In the genomic region with DNA sequence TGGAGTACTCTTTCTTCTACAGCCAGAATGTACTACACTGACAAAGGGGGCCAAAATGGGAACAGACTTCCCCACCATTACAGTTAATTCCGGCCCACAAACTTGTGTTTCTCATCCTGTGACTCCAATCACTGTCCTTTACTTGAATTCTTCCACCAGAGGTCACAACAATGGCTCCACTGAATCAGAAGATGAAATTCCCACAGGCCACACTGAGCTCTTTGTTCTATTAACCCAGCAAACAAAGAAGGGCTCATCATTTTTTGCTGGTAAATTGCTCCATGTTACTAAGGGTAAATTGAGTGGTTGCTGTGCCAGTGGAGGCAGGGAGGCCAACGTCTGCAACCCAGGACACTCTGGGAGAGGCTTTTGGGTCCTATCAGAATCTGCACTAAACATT, we compare ENCODE assay signal across 14 mouse cellular contexts. TPM values are rescaled to one million over a fixed set of nuclear protein-coding genes. Genes with fewer than 3 reads are reported as not detected.
A peak's percentile ranks its signal among the peaks of the same experiment; 100 is the strongest.
DNase-seq lines count a peak whose midpoint lies in the region; ATAC-seq lines count a peak whose summit lies in the region.
"Had no signal": no experiment of that assay in that cellular context is flagged by ENCODE, and none has a peak within 500 bp of the region (broad histone marks: within the 10 kb centered on the region; RNA-seq: fewer than 3 reads in every experiment).

No protein-coding gene starts in this region.

- no peak overlapping the region for H3K27ac ChIP-seq in forebrain, embryonic 12.5 days
- H3K27ac ChIP-seq in forebrain, embryonic 15.5 days (replicated peaks) = no peak overlapping the region
- H3K27ac ChIP-seq: heart, embryonic 15.5 days; hindbrain, embryonic 15.5 days had no signal

- peaks cover 5% of the 10 kb centered on the region; the same call in 1 of the 2 replicates for H3K4me1 ChIP-seq in forebrain, embryonic 12.5 days
- H3K4me1 ChIP-seq in forebrain, embryonic 15.5 days = no peaks in the 10 kb centered on the region
- H3K4me1 ChIP-seq: heart, embryonic 15.5 days; hindbrain, embryonic 15.5 days had no signal

- H3K4me3 ChIP-seq in forebrain, embryonic 12.5 days (replicated peaks) = no peak overlapping the region
- H3K4me3 ChIP-seq in forebrain, embryonic 15.5 days = no peak overlapping the region
- H3K4me3 ChIP-seq: heart, embryonic 15.5 days; hindbrain, embryonic 15.5 days had no signal

- H3K9me3 ChIP-seq in forebrain, embryonic 12.5 days = no peaks in the 10 kb centered on the region
- no peaks in the 10 kb centered on the region for H3K9me3 ChIP-seq in forebrain, embryonic 15.5 days
- H3K9me3 ChIP-seq: heart, embryonic 15.5 days; hindbrain, embryonic 15.5 days had no signal

- no peak overlapping the region for H3K9ac ChIP-seq in forebrain, embryonic 12.5 days
- no peak overlapping the region for H3K9ac ChIP-seq in forebrain, embryonic 15.5 days (replicated peaks)
- H3K9ac ChIP-seq: heart, embryonic 15.5 days; hindbrain, embryonic 15.5 days had no signal

- H3K27me3 ChIP-seq in forebrain, embryonic 12.5 days = 0 out of 2 replicates have a peak, but pooled peaks cover 4% of the 10 kb centered on the region
- no peaks in the 10 kb centered on the region for H3K27me3 ChIP-seq in forebrain, embryonic 15.5 days
- H3K27me3 ChIP-seq: heart, embryonic 15.5 days; hindbrain, embryonic 15.5 days; Patski had no signal

- 30% methylated on average over 2 of the region's 2 CpGs for WGBS in forebrain, embryonic 12.5 days
- WGBS in forebrain, embryonic 15.5 days = 25% methylated on average over 2 of the region's 2 CpGs

- no peaks in the 10 kb centered on the region for H3K36me3 ChIP-seq in forebrain, embryonic 12.5 days (replicated peaks)
- H3K36me3 ChIP-seq in forebrain, embryonic 15.5 days = no peaks in the 10 kb centered on the region
- H3K36me3 ChIP-seq: heart, embryonic 15.5 days; hindbrain, embryonic 15.5 days had no signal

- 0 out of 2 replicates have a peak, but pooled peaks have one; percentile 21 for ATAC-seq in forebrain, embryonic 12.5 days (ENCODE audit: low FRiP score)
- no peak for ATAC-seq in forebrain, embryonic 15.5 days (replicated peaks)
- ATAC-seq: Patski had no signal

- DNase-seq in layer of hippocampus, adult 11-12 months (ENCODE audit: low spot score) = peak; percentile 20
- no peak for DNase-seq in layer of hippocampus, postnatal 36 days
- DNase-seq in Muller cell, postnatal 12 days (ENCODE audit: inconsistent ontology term) = peak; percentile 95
- DNase-seq in embryo, embryonic 11.5 days (ENCODE audit: low read depth, low spot score) = peak; percentile 9
- no peak for DNase-seq in ovary, adult 18-20 months (ENCODE audit: low spot score)
- DNase-seq in adrenal gland, adult 18-20 months (ENCODE audit: low spot score in 2 of 2) = no peak
- DNase-seq: heart, adult 18-20 months; lung, adult 2 months; lung, postnatal 4 days had no signal

- H3K4me2 ChIP-seq in forebrain, embryonic 12.5 days = no peak overlapping the region
- no peak overlapping the region for H3K4me2 ChIP-seq in forebrain, embryonic 15.5 days (replicated peaks)
- H3K4me2 ChIP-seq: heart, embryonic 15.5 days; hindbrain, embryonic 15.5 days had no signal

RNA-seq across cellular contexts. Expression of gene Rtca, which starts 27.9 kb away (rescaled TPM):
- 108 TPM in 2 replicates for polyA plus RNA-seq in forebrain, embryonic 12.5 days (2016; fragmentation: Nextera tagmentation; extraction: Ambion mirVana)
- polyA plus RNA-seq in forebrain, embryonic 15.5 days (2015; fragmentation: Nextera tagmentation; extraction: Ambion mirVana) = 103 and 107 TPM in 2 replicates
- 10 to 100 TPM; 52.1 to 55.0 TPM for total RNA-seq in layer of hippocampus, postnatal 36 days (2021)
- total RNA-seq in adrenal gland, adult 18-20 months (2021) = 10 to 100 TPM; 30.6 to 32.4 TPM

RNA-seq across cellular contexts. Expression of gene Dbt, which starts 32.8 kb away (rescaled TPM):
- 12.6 and 13.0 TPM in 2 replicates for polyA plus RNA-seq in forebrain, embryonic 12.5 days (2016; fragmentation: Nextera tagmentation; extraction: Ambion mirVana)
- 13.3 and 14.6 TPM in 2 replicates for polyA plus RNA-seq in forebrain, embryonic 15.5 days (2015; fragmentation: Nextera tagmentation; extraction: Ambion mirVana)
- 10 to 100 TPM; 17.5 to 24.7 TPM for total RNA-seq in layer of hippocampus, postnatal 36 days (2021)
- 10 to 100 TPM; 65.6 to 74.1 TPM for total RNA-seq in adrenal gland, adult 18-20 months (2021)

RNA-seq across cellular contexts. Expression of gene Cdc14a, which starts 56.3 kb away (rescaled TPM):
- 21.6 and 23.2 TPM in 2 replicates for polyA plus RNA-seq in forebrain, embryonic 12.5 days (2016; fragmentation: Nextera tagmentation; extraction: Ambion mirVana)
- polyA plus RNA-seq in forebrain, embryonic 15.5 days (2015; fragmentation: Nextera tagmentation; extraction: Ambion mirVana) = 8.5 TPM in 2 replicates
- 1 to 10 TPM; 3.7 to 3.9 TPM for total RNA-seq in layer of hippocampus, postnatal 36 days (2021)
- total RNA-seq in adrenal gland, adult 18-20 months (2021) = 1 to 10 TPM; 8.3 to 9.7 TPM

Comparison
In these comparisons a context has a peak if more than half of its experiments do, and no peak if none do; other contexts are left out.
1. DNase-seq: peak in layer of hippocampus, adult 11-12 months (single experiment), Muller cell, postnatal 12 days (single experiment) and embryo, embryonic 11.5 days (single experiment); none in layer of hippocampus, postnatal 36 days (0 of 2), ovary, adult 18-20 months (single experiment) and adrenal gland, adult 18-20 months (0 of 2).